Mouse (Mus musculus): ENCODE measurements around the gene Slc11a2. TPM values are rescaled to one million over a fixed set of nuclear protein-coding genes. Genes with fewer than 3 reads are reported as not detected.
"Not testable (repeated sequence)": the region's sequence is repeated elsewhere in the genome, so short reads cannot be mapped to it uniquely, and the experiment has no call there.

Slc11a2 gene
- polyA plus RNA-seq, 1 experiment from 2014 or later: 22.2 TPM

DNA sequence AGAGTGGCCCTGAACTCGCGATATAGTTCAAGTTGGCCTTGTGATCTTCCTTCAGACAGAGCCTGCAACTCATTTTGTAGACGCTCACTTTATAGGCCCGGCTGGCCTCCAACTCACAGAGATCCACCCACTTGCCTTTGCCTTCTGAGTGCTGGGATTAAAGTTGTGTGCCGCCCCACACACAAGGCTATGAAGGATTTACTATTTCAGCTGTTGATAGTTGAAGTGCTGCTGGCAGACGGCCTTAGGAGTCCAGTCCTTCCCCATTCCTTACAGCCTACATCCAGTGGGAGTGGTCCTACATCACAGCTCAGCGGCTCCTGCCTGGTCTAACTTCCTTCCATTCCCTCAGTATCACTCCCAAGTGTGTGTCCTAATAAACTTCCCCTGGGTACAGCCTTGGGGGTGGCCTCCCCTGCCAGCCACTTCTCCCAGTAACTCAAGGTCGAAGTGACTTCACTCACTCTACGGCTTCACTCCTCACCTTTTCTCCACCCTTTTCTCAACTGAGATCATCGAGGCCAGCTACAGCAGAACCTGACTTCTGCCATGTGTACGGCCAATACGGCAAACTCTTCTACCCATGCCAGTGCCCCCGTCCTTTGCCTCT is 3.5 kb upstream of the Slc11a2 start:
- 86% methylated on average over 13 of the region's 13 CpGs for WGBS
- no peak for ATAC-seq (replicated peaks)
- Histone ChIP-seq H3K4me2 (replicated peaks) (no peak overlapping the region), H3K9me3 (no peaks in the 10 kb centered on the region), H3K27ac (replicated peaks) (no peak overlapping the region), H3K4me3 (no peak overlapping the region), H3K9ac (replicated peaks) (no peak overlapping the region), H3K4me1 (peaks cover 7% of the 10 kb centered on the region), H3K36me3 (no peaks in the 10 kb centered on the region), H3K27me3 (peaks cover 19% of the 10 kb centered on the region; the same call in 1 of the 2 replicates)

DNA sequence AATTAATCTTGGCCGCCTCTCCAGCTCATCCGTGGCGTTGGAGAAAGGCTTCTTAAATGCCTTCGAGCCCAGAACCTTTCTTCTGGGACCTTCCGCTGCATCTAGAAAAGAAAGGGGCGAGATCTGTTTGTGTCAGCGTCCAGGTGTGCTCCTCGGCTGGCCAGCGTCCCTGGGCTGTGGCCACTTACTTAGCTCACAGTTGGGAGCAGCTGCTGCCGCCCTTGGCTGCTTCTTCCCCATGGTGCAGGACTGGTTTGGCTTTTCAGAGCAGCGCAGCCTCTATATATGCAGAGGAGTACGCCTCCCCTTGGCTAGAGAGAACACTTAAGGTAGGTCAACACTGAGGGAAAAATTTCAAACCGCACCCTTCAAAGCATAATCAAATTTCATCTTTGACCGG is 956 bp downstream of the Slc11a2 start:
- Histone ChIP-seq H3K27me3 (peaks cover 19% of the 10 kb centered on the region; the same call in 1 of the 2 replicates), H3K9me3 (no peaks in the 10 kb centered on the region), H3K27ac (replicated peaks) (no peak overlapping the region), H3K4me3 (peak overlapping the region; percentile 77), H3K9ac (replicated peaks) (no peak overlapping the region), H3K4me2 (replicated peaks) (peak overlapping the region; percentile 91), H3K36me3 (no peaks in the 10 kb centered on the region), H3K4me1 (peaks cover 32% of the 10 kb centered on the region)
- WGBS: 3% methylated on average over 14 of the region's 14 CpGs
- no peak for ATAC-seq (replicated peaks)

DNA sequence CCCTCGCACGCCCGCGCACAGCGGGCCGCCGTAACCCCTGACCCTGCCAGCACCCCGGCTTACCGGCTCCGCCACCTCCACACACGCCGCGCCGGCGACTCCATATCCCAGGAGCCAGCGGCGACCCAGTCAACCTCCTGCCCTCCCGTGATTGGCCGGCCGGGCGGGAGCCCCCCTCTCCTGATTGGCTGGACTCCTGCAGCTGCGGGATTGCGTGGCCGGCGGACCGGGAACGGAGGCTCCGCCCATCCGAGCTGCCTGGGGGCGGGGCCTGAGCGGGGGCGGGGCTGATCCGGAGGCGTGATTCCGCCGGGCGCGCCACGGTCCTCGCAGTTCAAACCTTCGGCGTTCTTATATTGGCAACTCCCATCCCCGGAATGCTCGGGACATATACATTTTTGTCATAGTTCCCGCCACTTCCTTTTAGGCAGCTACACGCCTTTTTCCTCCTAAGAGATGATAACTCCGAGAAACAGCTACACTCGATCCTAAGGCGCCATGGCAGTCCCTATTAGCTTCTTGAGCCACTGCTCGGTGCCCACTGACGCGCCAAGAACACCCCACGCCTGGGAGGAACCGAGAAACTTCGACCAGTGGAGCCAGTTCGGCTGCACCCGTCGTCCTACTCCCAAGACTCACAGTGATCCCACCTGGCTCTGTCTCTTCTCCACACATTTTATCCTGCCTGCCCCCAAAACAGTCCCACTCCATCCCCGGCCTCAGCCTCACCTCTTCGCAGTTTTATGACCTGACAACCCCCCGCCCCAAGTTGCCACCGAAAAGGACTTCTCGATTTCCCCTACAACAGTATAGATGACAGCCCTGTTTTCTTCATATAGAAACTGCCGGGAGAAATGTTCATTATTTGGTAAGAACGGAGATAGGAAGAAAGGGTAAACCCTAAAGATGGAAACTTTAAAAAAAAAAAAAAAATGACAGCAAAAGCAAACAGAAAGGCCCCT is 1.7 kb downstream of the Slc11a2 start:
- Histone ChIP-seq H3K27me3 (peaks cover 19% of the 10 kb centered on the region; the same call in 1 of the 2 replicates), H3K9ac (replicated peaks) (peak overlapping the region; percentile 81), H3K9me3 (no peaks in the 10 kb centered on the region), H3K4me1 (peaks cover 32% of the 10 kb centered on the region), H3K4me2 (replicated peaks) (peak overlapping the region; percentile 91), H3K36me3 (no peaks in the 10 kb centered on the region), H3K27ac (replicated peaks) (no peak overlapping the region), H3K4me3 (peak overlapping the region; percentile 77)
- 2% methylated on average over 65 of the region's 65 CpGs for WGBS
- ATAC-seq (replicated peaks): peak; percentile 99

DNA sequence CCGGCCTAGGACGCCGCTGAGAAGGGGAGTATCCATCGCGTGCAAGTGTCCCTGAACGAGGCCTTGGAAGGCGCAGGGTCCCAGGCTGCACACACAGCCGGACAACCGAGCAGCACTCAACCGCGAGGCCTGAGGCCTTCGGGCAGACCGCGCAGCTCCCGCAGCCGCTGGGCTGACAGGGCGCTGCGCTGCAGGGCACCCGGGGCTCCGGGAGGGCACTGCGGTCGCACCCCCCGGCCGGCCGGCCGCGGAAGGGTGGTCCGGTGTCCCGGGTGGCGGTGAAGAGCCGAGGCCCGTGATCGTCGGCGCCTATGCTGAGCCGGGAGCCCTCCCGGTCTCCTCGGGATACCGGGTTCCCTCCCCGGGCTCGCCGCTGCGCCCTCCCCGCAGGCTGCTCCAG is 2.4 kb downstream of the Slc11a2 start:
- Histone ChIP-seq H3K9me3 (no peaks in the 10 kb centered on the region), H3K4me2 (replicated peaks) (peak overlapping the region; percentile 91), H3K9ac (replicated peaks) (peak overlapping the region; percentile 81), H3K36me3 (no peaks in the 10 kb centered on the region), H3K4me1 (peaks cover 32% of the 10 kb centered on the region), H3K4me3 (peak overlapping the region; percentile 77), H3K27ac (replicated peaks) (no peak overlapping the region), H3K27me3 (peaks cover 19% of the 10 kb centered on the region; the same call in 1 of the 2 replicates)
- ATAC-seq (replicated peaks): peak; percentile 72
- WGBS: under 1% methylated on average over 27 of the region's 44 CpGs

DNA sequence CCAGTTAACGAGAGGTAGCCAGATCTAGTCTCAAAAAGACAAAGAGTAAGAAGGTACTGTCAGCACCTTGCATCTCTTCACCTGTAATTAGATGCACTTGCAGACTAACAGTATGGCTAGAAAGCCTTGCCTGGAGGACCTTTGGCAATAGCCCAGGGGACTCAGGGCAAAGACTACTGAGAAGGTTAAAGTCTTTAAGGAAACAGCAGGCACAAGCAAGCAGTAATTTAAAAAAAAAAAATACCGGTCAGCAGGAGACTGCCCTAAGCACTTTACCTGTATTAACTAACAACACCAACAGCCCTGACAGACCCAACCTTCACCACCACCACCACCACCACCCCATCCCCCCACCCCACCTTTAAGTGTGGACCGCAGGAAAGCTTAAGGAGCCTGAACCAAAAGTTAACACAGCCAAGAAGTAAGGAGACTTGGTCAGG is 3.1 kb downstream of the Slc11a2 start, which contains the start of gene Gm5475:
TSS of gene Gm5475 (plus strand) at position 390 of the 440 bp plus-strand sequence.
- Histone ChIP-seq H3K4me1 (peaks cover 32% of the 10 kb centered on the region), H3K4me2 (replicated peaks) (peak within 1 kb of the TSS; percentile 91), H3K9ac (replicated peaks) (peak within 1 kb of the TSS; percentile 81), H3K4me3 (peak within 1 kb of the TSS; percentile 77), H3K27me3 (peaks cover 19% of the 10 kb centered on the region; the same call in 1 of the 2 replicates)
- ATAC-seq (replicated peaks); H3K27ac ChIP-seq (replicated peaks); H3K9me3 ChIP-seq; H3K36me3 ChIP-seq: not testable (repeated sequence)
- WGBS: 28% methylated on average over 3 of the region's 3 CpGs

DNA sequence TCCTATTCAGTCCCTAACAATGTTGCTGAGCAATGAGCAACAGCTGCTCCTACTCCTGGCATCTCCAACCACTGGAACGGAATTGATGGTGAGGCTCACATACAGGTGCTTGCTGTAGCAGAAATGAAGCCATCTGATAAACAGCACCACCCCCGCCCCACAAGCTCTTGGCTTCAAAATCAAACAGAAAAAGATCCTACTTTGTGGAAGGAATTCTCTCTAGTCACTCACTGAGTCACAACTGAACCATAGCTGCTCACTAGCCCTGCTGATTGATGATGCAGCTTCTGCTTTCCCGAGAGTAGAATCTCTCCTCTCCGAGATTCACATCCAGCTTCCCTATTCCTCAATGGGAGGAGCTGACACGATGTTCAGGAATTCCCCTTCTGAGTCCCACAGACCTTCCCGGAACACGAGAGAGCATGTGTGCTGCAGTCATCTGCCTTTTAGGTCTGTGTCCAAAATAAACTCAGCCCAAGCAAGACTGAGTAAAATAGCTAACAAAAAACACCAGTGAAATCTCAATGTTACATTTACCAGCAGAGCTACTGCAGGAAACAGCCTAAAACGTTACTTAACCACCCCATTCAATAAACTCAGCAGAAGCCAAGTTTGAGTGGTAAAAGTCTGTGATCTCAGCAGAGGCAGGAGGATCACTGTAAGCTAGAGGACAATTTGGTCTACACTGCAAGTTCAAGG is 3.7 kb downstream of the Slc11a2 start:
- no peak overlapping the region for H3K27ac ChIP-seq (replicated peaks)
- no peak overlapping the region for H3K9ac ChIP-seq (replicated peaks)
- WGBS: 50% methylated on average over 8 of the region's 8 CpGs
- no peaks in the 10 kb centered on the region for H3K36me3 ChIP-seq
- no peak for ATAC-seq (replicated peaks)
- H3K4me2 ChIP-seq (replicated peaks): peak overlapping the region; percentile 91
- peaks cover 19% of the 10 kb centered on the region; the same call in 1 of the 2 replicates for H3K27me3 ChIP-seq
- H3K9me3 ChIP-seq: no peaks in the 10 kb centered on the region
- peaks cover 32% of the 10 kb centered on the region for H3K4me1 ChIP-seq
- H3K4me3 ChIP-seq: peak overlapping the region; percentile 77; the same call in 1 of the 2 replicates

DNA sequence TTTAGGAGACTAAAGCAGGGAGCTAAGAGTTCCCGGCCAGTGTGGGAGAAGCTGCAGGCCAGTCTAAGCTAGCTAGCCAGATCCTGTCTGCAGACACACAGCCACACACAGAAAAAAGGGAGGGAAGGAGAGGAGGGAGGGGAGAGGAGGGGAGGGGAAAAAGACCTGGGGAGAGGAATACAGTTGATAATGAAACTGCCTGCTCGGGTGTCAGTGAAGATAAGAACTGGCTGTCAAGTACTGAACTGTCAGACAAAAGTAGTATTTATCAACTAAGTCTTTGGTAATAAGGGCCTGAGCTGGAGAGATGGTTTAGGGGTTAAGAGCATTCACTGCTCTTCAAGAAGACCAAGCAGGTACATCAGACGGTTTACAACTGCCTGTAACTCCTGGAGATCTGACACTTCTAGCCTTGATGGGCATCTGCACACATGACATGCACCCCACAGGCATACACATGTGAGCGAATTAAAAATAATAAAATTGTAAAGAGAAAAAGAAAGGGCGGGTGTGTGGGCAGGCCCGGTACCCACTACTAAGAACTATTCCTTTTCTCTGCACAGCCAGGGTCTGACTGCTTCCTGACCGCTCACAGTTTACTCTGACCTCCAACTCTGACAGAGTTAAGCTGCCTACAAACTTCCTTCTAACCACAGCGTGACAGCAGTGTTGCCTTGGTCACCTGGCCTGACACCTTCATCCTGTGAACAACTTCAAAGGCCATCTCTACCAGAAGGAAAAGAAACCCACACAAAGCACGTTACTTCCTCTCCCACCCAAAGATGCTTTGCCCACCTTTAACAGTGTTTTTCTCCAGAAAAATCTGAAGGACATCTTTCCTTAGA is 4.7 kb downstream of the Slc11a2 start:
- H3K36me3 ChIP-seq: no peaks in the 10 kb centered on the region
- no peak for ATAC-seq (replicated peaks)
- no peak overlapping the region for H3K4me2 ChIP-seq (replicated peaks)
- peaks cover 32% of the 10 kb centered on the region for H3K4me1 ChIP-seq
- H3K9me3 ChIP-seq: no peaks in the 10 kb centered on the region
- WGBS: 71% methylated on average over 9 of the region's 9 CpGs
- H3K9ac ChIP-seq (replicated peaks): no peak overlapping the region
- H3K27me3 ChIP-seq: peaks cover 13% of the 10 kb centered on the region; the same call in 1 of the 2 replicates
- no peak overlapping the region for H3K4me3 ChIP-seq
- H3K27ac ChIP-seq (replicated peaks): no peak overlapping the region

DNA sequence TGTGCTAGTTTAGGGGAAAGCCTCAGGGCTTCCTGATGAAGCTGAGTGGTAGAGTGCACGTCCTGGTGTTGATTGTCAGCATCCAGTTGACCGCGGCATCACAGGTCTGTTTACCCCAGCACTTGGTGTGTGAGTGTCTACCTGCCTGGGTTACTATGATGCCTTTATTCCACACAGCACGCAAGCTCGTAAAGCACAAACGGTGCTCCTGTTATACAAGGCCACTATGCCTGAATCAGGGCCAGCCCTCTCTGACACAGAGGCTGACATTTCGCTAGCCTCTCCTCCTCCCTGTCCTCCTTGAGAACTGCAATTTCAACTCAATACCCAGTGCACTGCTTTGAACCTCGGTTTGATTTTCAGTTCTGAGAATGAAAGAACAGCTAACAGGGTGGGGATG is 5.6 kb downstream of the Slc11a2 start:
- Histone ChIP-seq H3K27ac (replicated peaks) (no peak overlapping the region), H3K36me3 (no peaks in the 10 kb centered on the region), H3K9me3 (no peaks in the 10 kb centered on the region), H3K4me2 (replicated peaks) (no peak overlapping the region), H3K27me3 (peaks cover 5% of the 10 kb centered on the region; the same call in 1 of the 2 replicates), H3K4me3 (no peak overlapping the region), H3K9ac (replicated peaks) (no peak overlapping the region), H3K4me1 (peaks cover 32% of the 10 kb centered on the region)
- ATAC-seq (replicated peaks): no peak
- 78% methylated on average over 8 of the region's 8 CpGs for WGBS

DNA sequence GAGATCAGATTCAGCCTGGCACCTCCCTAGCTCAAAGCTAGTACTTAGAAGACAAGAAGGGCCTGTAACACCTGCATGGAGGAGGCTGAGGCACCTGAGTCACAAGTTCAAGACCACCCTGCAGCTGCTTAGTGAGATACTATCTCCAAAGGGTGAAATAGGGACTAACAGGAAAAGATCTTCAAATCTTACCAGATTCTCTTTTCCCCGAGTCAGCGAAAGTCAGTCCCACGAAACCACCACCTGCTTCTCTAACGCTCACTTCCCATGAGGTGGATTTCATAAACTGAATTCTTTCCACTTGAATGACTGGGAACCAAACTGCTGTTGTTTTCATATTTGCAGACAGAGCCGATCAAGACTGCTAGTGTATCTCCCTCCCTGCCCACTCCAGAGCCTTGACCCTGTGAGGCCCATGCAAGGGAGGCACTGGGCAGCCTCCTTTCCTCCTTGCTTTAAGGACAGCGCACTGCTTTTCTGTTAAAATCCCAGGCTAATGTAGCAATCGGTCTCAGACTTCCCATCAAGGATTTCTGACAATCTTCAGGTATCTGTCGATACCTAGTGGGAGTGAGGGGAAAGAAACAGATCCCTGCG is 6.9 kb downstream of the Slc11a2 start:
- Histone ChIP-seq H3K9me3 (no peaks in the 10 kb centered on the region), H3K4me1 (peaks cover 23% of the 10 kb centered on the region), H3K4me2 (replicated peaks) (no peak overlapping the region), H3K4me3 (no peak overlapping the region), H3K27me3 (no peaks in the 10 kb centered on the region), H3K9ac (replicated peaks) (no peak overlapping the region), H3K36me3 (no peaks in the 10 kb centered on the region), H3K27ac (replicated peaks) (no peak overlapping the region)
- no peak for ATAC-seq (replicated peaks)
- 84% methylated on average over 9 of the region's 9 CpGs for WGBS

DNA sequence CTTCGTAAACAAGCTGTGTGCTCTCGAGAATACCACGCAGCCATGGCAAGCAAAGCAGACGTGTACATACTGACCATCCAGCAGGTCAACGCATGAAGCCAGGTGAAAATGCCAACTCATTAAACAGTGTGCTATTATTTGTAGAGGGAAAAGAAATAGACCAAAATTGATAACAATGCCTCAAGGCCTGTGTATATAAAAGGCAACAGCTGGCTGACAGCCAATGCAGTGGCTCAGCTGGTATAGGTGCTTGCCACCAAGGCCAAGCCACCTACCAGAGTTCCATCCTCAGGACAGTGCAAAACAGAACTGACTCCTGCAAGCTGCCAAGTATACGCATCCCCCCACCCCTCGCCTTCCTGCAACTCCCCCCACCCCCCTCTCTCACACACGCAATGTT is 9.2 kb downstream of the Slc11a2 start:
- Histone ChIP-seq H3K4me2 (replicated peaks) (no peak overlapping the region), H3K27me3 (no peaks in the 10 kb centered on the region), H3K9me3 (no peaks in the 10 kb centered on the region), H3K27ac (replicated peaks) (no peak overlapping the region), H3K4me3 (no peak overlapping the region), H3K9ac (replicated peaks) (no peak overlapping the region), H3K4me1 (peaks cover 6% of the 10 kb centered on the region), H3K36me3 (peaks cover 2% of the 10 kb centered on the region; the same call in 1 of the 2 replicates)
- 86% methylated on average over 8 of the region's 8 CpGs for WGBS
- ATAC-seq (replicated peaks): no peak

DNA sequence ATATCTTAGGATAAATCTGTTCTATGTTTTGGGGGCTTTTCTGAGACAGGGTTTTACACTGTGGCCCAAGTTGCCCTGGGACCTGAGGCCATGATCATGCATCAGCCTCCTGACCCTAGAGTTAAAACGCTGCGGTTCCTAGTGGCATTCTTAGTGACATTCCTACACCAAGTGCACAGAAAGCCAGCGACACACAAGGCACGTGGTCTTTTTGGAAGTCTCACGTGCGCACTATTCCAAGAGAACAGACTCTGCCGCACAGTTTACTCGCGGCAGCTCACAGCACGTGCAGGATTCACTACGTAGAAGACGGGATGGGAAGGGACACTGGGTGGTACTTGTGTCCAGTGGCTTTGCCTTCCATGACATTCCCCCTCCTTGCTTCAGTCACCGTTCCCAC is 9.9 kb downstream of the Slc11a2 start:
- ATAC-seq (replicated peaks): no peak
- Histone ChIP-seq H3K9ac (replicated peaks) (no peak overlapping the region), H3K36me3 (peaks cover 8% of the 10 kb centered on the region; the same call in 1 of the 2 replicates), H3K27me3 (no peaks in the 10 kb centered on the region), H3K4me2 (replicated peaks) (no peak overlapping the region), H3K4me1 (no peaks in the 10 kb centered on the region), H3K27ac (replicated peaks) (no peak overlapping the region), H3K4me3 (no peak overlapping the region), H3K9me3 (no peaks in the 10 kb centered on the region)
- 91% methylated on average over 13 of the region's 13 CpGs for WGBS

Data from forebrain, embryonic 15.5 days (tissue).